Mouse (Mus musculus) liver, postnatal 0 days (tissue): ENCODE results near the gene Rufy2.

Source experiments
- CTCF ChIP-seq: sonication (generic); IDR thresholded peaks from 2 replicates; pipeline ENCODE4 v1.5.1; 2016; ENCODE audit warnings: antibody characterized with exemption, low read depth
- EP300 ChIP-seq: IDR thresholded peaks from 2 replicates; pipeline ENCODE4 v1.6.1; 2016; ENCODE audit warnings: antibody characterized with exemption, low read depth, mild to moderate bottlenecking

GRCm38 (mm10) chr10:63026795-63027160 lies 46.8 kb downstream of the Rufy2 start:
- TF ChIP-seq CTCF (no peak), EP300 (no peak)
